Mouse (Mus musculus): ENCODE measurements around the gene Mbd6. TPM values are rescaled to one million over a fixed set of nuclear protein-coding genes. Genes with fewer than 3 reads are reported as not detected.

Mbd6 gene
- polyA plus RNA-seq, 1 experiment from 2014 or later = 10.6 TPM

DNA sequence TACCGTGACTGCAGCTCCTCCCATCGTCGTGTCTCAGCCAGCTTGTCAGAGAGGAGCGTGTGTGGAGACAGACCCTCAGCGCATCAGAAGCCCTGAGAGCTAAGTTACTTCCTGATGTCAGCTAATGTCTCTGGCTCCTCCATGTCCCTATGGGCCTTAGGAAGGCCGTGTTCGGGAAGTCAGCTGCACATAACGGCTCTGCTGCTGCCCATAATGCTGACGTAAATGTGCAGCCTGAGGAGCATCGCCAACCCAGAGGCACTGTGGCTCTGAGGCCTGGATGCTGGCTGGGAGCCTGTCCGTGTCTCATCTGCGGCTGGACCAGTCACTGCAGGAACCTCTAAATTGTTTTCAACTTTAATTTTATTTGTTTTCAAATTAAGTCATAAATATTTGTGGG lies 19.8 kb downstream of the Mbd6 start:
- Histone ChIP-seq H3K9ac (ENCODE audit: low read length) (no peak overlapping the region), H3K36me3 (ENCODE audit: control insufficient read depth, insufficient read depth, low read length) (no peaks in the 10 kb centered on the region; the same call in 1 of the 2 replicates), H3K4me1 (replicated peaks; ENCODE audit: control insufficient read depth, insufficient read depth, low read length) (peaks cover 7% of the 10 kb centered on the region), H3K27ac (ENCODE audit: low read length) (no peak overlapping the region), H3K27me3 (ENCODE audit: control insufficient read depth, insufficient read depth, low read depth, low read length) (peaks cover 3% of the 10 kb centered on the region; the same call in 1 of the 2 replicates), H3K4me2 (ENCODE audit: low read depth, low read length) (no peak overlapping the region), H3K4me3 (ENCODE audit: low read length) (no peak overlapping the region), H3K9me3 (ENCODE audit: control insufficient read depth, low read length) (no peaks in the 10 kb centered on the region)
- ATAC-seq (ENCODE audit: low read depth) = no peak
- 72% methylated on average over 12 of the region's 12 CpGs for WGBS

- Histone ChIP-seq H3K4me3 (ENCODE audit: low read length) (no peak overlapping the region), H3K9me3 (ENCODE audit: control insufficient read depth, low read length) (no peaks in the 10 kb centered on the region), H3K36me3 (ENCODE audit: control insufficient read depth, insufficient read depth, low read length) (no peaks in the 10 kb centered on the region; the same call in 1 of the 2 replicates), H3K4me2 (ENCODE audit: low read depth, low read length) (no peak overlapping the region), H3K27ac (ENCODE audit: low read length) (no peak overlapping the region), H3K27me3 (ENCODE audit: control insufficient read depth, insufficient read depth, low read depth, low read length) (peaks cover 5% of the 10 kb centered on the region; the same call in 1 of the 2 replicates), H3K9ac (ENCODE audit: low read length) (no peak overlapping the region), H3K4me1 (replicated peaks; ENCODE audit: control insufficient read depth, insufficient read depth, low read length) (peaks cover 7% of the 10 kb centered on the region)
- no peak for ATAC-seq (ENCODE audit: low read depth)
- 62% methylated on average over 5 of the region's 5 CpGs for WGBS
These were observed 20.4 kb downstream of the Mbd6 start for GRCm38 (mm10) chr10:127268401-127268800.

GRCm38 (mm10) chr10:127267318-127267717 lies 21.5 kb downstream of the Mbd6 start:
- no peaks in the 10 kb centered on the region for H3K9me3 ChIP-seq (ENCODE audit: control insufficient read depth, low read length)
- no peak for ATAC-seq (ENCODE audit: low read depth)
- WGBS = 72% methylated on average over 5 of the region's 5 CpGs
- peak overlapping the region; percentile 99 for H3K9ac ChIP-seq (ENCODE audit: low read length)
- peak overlapping the region; percentile 90 for H3K4me2 ChIP-seq (ENCODE audit: low read depth, low read length)
- H3K4me1 ChIP-seq (replicated peaks; ENCODE audit: control insufficient read depth, insufficient read depth, low read length) = peaks cover 13% of the 10 kb centered on the region
- H3K27me3 ChIP-seq (ENCODE audit: control insufficient read depth, insufficient read depth, low read depth, low read length) = peaks cover 11% of the 10 kb centered on the region
- peak overlapping the region; percentile 83 for H3K4me3 ChIP-seq (ENCODE audit: low read length)
- H3K27ac ChIP-seq (ENCODE audit: low read length) = no peak overlapping the region
- no peaks in the 10 kb centered on the region; the same call in 1 of the 2 replicates for H3K36me3 ChIP-seq (ENCODE audit: control insufficient read depth, insufficient read depth, low read length)

DNA sequence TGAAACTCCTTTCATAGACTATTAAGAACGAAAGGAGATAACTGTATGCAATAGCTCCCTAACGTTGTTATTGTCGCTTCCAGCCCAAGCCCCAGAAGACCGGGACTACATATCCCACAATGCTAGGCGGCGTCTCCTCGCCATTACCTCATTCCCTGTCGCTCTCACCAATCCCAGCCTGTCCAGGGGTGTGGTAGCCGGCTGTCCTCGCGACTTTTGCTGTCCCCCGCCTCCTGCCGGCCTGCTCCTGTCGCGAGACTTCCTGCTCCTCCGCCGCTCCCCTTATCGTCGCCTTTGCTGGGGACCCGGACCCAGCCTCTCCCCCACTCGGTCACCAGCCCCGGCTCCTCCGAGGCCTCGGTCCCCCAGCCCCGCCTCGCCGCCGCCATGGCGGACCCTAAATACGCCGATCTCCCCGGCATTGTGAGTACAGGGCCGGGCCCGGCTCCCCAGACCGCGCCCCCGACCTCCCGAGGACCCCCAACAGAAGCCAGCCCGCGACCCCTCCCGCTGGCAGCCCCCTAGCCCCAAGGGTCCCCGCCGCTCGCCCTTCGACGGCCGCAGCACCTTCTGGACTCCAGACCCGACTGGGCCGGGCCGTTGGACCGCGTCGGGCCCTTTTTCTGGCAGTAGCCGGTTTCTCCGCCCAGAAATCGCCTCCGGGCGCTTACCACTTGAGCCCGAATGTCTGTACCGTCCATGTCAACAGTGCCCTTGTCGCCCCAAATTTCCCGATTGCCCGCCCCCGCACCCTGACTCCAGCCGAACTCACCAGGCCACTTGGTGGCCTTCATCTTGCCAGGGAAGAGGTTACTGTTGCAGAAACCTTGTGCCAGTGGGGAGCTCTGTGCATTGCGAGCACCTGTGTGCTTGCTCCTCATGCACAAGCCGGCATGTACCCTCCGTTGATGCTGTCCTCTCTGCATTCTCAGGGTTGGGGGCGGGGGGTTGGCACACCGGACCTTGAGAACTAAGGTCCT lies 22.4 kb downstream of the Mbd6 start, which contains the start of gene Dctn2:
Gene Dctn2, plus strand, starts transcription at position 257 of the 980 bp plus-strand sequence.
- Histone ChIP-seq H3K4me2 (ENCODE audit: low read depth, low read length) (peak within 1 kb of the TSS; percentile 90), H3K9me3 (ENCODE audit: control insufficient read depth, low read length) (no peaks in the 10 kb centered on the region), H3K27me3 (ENCODE audit: control insufficient read depth, insufficient read depth, low read depth, low read length) (peaks cover 20% of the 10 kb centered on the region), H3K4me3 (ENCODE audit: low read length) (peak within 1 kb of the TSS; percentile 83), H3K9ac (ENCODE audit: low read length) (peak within 1 kb of the TSS; percentile 99), H3K4me1 (replicated peaks; ENCODE audit: control insufficient read depth, insufficient read depth, low read length) (peaks cover 13% of the 10 kb centered on the region), H3K36me3 (ENCODE audit: control insufficient read depth, insufficient read depth, low read length) (no peaks in the 10 kb centered on the region; the same call in 1 of the 2 replicates), H3K27ac (ENCODE audit: low read length) (peak within 1 kb of the TSS; percentile 81)
- under 1% methylated on average over 70 of the region's 70 CpGs for WGBS
- ATAC-seq (ENCODE audit: low read depth) = peak; percentile 99

DNA sequence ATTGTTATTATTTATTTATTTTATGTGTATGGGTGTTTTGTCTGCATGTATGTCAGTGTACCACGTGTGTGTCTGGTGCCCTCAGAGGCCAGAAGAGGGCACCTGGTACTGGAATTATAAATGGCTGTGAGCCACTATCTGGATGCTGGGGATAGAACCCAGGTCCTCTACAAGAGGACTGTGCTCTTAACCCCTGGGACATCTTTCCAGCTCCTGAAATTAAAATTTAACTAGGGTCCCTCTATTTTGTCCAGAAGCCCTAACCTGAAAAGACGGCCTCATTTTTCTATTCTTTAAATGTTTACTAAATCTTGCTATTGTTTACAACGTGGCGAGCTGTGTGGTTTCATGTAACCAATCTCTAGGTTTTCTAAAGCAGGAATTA lies 23.1 kb downstream of the Mbd6 start:
- peaks cover 13% of the 10 kb centered on the region for H3K4me1 ChIP-seq (replicated peaks; ENCODE audit: control insufficient read depth, insufficient read depth, low read length)
- H3K4me3 ChIP-seq (ENCODE audit: low read length) = peak overlapping the region; percentile 83
- H3K27me3 ChIP-seq (ENCODE audit: control insufficient read depth, insufficient read depth, low read depth, low read length) = peaks cover 20% of the 10 kb centered on the region
- H3K4me2 ChIP-seq (ENCODE audit: low read depth, low read length) = peak overlapping the region; percentile 41
- H3K27ac ChIP-seq (ENCODE audit: low read length) = no peak overlapping the region
- no peaks in the 10 kb centered on the region for H3K36me3 ChIP-seq (ENCODE audit: control insufficient read depth, insufficient read depth, low read length)
- 23% methylated on average over 4 of the region's 4 CpGs for WGBS
- H3K9ac ChIP-seq (ENCODE audit: low read length) = no peak overlapping the region
- ATAC-seq (ENCODE audit: low read depth) = 0 out of 2 replicates have a peak, but pooled peaks have one; percentile 21
- H3K9me3 ChIP-seq (ENCODE audit: control insufficient read depth, low read length) = no peaks in the 10 kb centered on the region

- H3K9ac ChIP-seq (ENCODE audit: low read length) = no peak overlapping the region
- no peaks in the 10 kb centered on the region for H3K9me3 ChIP-seq (ENCODE audit: control insufficient read depth, low read length)
- H3K27me3 ChIP-seq (ENCODE audit: control insufficient read depth, insufficient read depth, low read depth, low read length) = peaks cover 20% of the 10 kb centered on the region
- H3K4me2 ChIP-seq (ENCODE audit: low read depth, low read length) = no peak overlapping the region
- 75% methylated on average over 4 of the region's 4 CpGs for WGBS
- H3K4me3 ChIP-seq (ENCODE audit: low read length) = no peak overlapping the region
- H3K36me3 ChIP-seq (ENCODE audit: control insufficient read depth, insufficient read depth, low read length) = no peaks in the 10 kb centered on the region
- peaks cover 13% of the 10 kb centered on the region for H3K4me1 ChIP-seq (replicated peaks; ENCODE audit: control insufficient read depth, insufficient read depth, low read length)
- no peak for ATAC-seq (ENCODE audit: low read depth)
- H3K27ac ChIP-seq (ENCODE audit: low read length) = no peak overlapping the region
These were observed 23.8 kb downstream of the Mbd6 start for GRCm38 (mm10) chr10:127264971-127265370.

DNA sequence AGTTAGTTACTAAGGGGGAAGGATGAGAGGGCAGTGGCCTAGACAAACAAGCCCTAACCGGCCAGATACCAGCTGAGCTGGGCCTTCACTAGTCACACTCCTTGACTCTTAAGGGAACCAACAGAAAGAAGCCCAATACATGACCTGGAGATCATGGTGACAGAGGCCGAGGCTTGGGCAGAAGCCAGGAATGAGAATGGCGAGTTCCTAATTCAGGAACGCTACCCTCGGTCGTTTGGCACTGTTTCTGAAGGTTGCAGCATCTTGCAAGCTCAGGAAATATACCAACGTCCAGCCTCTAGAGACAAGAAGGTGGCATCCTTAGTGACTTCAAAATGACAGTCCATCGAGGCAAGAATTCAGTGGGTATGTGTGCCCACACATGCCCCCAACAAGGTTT lies 24.5 kb downstream of the Mbd6 start:
- ATAC-seq (ENCODE audit: low read depth) = no peak
- no peaks in the 10 kb centered on the region for H3K36me3 ChIP-seq (ENCODE audit: control insufficient read depth, insufficient read depth, low read length)
- H3K9ac ChIP-seq (ENCODE audit: low read length) = no peak overlapping the region
- 77% methylated on average over 8 of the region's 8 CpGs for WGBS
- no peak overlapping the region for H3K4me2 ChIP-seq (ENCODE audit: low read depth, low read length)
- peaks cover 20% of the 10 kb centered on the region for H3K27me3 ChIP-seq (ENCODE audit: control insufficient read depth, insufficient read depth, low read depth, low read length)
- no peak overlapping the region for H3K27ac ChIP-seq (ENCODE audit: low read length)
- H3K9me3 ChIP-seq (ENCODE audit: control insufficient read depth, low read length) = no peaks in the 10 kb centered on the region
- peaks cover 13% of the 10 kb centered on the region for H3K4me1 ChIP-seq (replicated peaks; ENCODE audit: control insufficient read depth, insufficient read depth, low read length)
- no peak overlapping the region for H3K4me3 ChIP-seq (ENCODE audit: low read length)

GRCm38 (mm10) chr10:127263631-127264030 lies 25.2 kb downstream of the Mbd6 start:
- Histone ChIP-seq H3K9me3 (ENCODE audit: control insufficient read depth, low read length) (no peaks in the 10 kb centered on the region), H3K36me3 (ENCODE audit: control insufficient read depth, insufficient read depth, low read length) (no peaks in the 10 kb centered on the region), H3K4me3 (ENCODE audit: low read length) (no peak overlapping the region), H3K4me1 (replicated peaks; ENCODE audit: control insufficient read depth, insufficient read depth, low read length) (peaks cover 13% of the 10 kb centered on the region), H3K4me2 (ENCODE audit: low read depth, low read length) (no peak overlapping the region), H3K27me3 (ENCODE audit: control insufficient read depth, insufficient read depth, low read depth, low read length) (peaks cover 20% of the 10 kb centered on the region), H3K9ac (ENCODE audit: low read length) (no peak overlapping the region), H3K27ac (ENCODE audit: low read length) (no peak overlapping the region)
- 64% methylated on average over 3 of the region's 3 CpGs for WGBS
- ATAC-seq (ENCODE audit: low read depth) = no peak

Data from lung, embryonic 16.5 days (tissue).